ENCODE assay signal across 10 mouse cellular contexts in the genomic region with DNA sequence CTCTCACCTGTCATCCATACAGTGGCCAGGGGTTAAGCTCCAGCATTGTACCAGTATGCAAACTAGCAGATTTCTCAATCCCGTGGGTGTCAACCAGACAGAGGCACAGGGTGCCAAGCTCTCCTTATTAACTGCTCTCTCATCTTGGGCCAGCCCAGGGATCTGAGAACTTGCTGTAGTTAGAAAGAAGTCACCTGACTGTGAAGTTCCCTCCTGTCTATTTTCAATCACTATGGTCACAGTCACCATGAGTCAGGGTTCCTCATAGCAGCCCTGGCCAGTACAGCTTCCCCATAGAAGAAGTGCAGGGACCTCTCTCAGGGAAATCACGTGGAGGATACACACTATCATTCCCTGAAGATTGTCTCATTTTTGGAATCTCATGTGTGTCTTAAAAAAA.
DNase-seq lines count a peak whose midpoint lies in the region; ATAC-seq lines count a peak whose summit lies in the region.
"Had no signal": no experiment of that assay in that cellular context is flagged by ENCODE, and none has a peak within 500 bp of the region (broad histone marks: within the 10 kb centered on the region; RNA-seq: fewer than 3 reads in every experiment).

No protein-coding gene starts in this region.

- no peak overlapping the region for H3K4me2 ChIP-seq in midbrain, embryonic 14.5 days (ENCODE audit: low read length)
- H3K4me2 ChIP-seq in heart, embryonic 12.5 days, result no peak overlapping the region
- no peak overlapping the region for H3K4me2 ChIP-seq in neural tube, embryonic 15.5 days
- H3K4me2 ChIP-seq: embryonic facial prominence, embryonic 12.5 days had no signal

- peaks cover 9% of the 10 kb centered on the region for H3K36me3 ChIP-seq in midbrain, embryonic 10.5 days
- no peaks in the 10 kb centered on the region for H3K36me3 ChIP-seq in midbrain, embryonic 14.5 days (ENCODE audit: control insufficient read depth, insufficient read depth, low read length)
- no peaks in the 10 kb centered on the region for H3K36me3 ChIP-seq in heart, embryonic 12.5 days
- no peaks in the 10 kb centered on the region for H3K36me3 ChIP-seq in neural tube, embryonic 15.5 days
- H3K36me3 ChIP-seq: embryonic facial prominence, embryonic 12.5 days had no signal

- 67% methylated on average over 2 of the region's 2 CpGs for WGBS in midbrain, embryonic 10.5 days
- 47% methylated on average over 2 of the region's 2 CpGs for WGBS in midbrain, embryonic 14.5 days
- 35% methylated on average over 2 of the region's 2 CpGs for WGBS in heart, embryonic 12.5 days
- 57% methylated on average over 2 of the region's 2 CpGs for WGBS in neural tube, embryonic 15.5 days

- peaks cover 76% of the 10 kb centered on the region for H3K4me1 ChIP-seq in midbrain, embryonic 10.5 days
- H3K4me1 ChIP-seq in midbrain, embryonic 14.5 days (ENCODE audit: control insufficient read depth, insufficient read depth, low read length), result peaks cover 16% of the 10 kb centered on the region; the same call in 1 of the 2 replicates
- H3K4me1 ChIP-seq in heart, embryonic 12.5 days (replicated peaks), result peaks cover 44% of the 10 kb centered on the region
- H3K4me1 ChIP-seq in neural tube, embryonic 15.5 days, result peaks cover 33% of the 10 kb centered on the region

- ATAC-seq in midbrain, embryonic 14.5 days (ENCODE audit: low FRiP score, low TSS enrichment), result no peak
- ATAC-seq in heart, embryonic 12.5 days (ENCODE audit: insufficient number of reproducible peaks, low FRiP score), result peak; percentile 79
- peak; percentile 94 for ATAC-seq in monocyte, adult 5-6 weeks (replicated peaks; ENCODE audit: insufficient number of reproducible peaks, low FRiP score, low TSS enrichment, poor library complexity, severe bottlenecking)
- ATAC-seq in neural tube, embryonic 15.5 days (ENCODE audit: low FRiP score), result no peak

- H3K4me3 ChIP-seq in midbrain, embryonic 10.5 days, result no peak overlapping the region
- H3K4me3 ChIP-seq in midbrain, embryonic 14.5 days (replicated peaks; ENCODE audit: low read depth, low read length), result no peak overlapping the region
- H3K4me3 ChIP-seq in heart, embryonic 12.5 days, result no peak overlapping the region
- no peak overlapping the region for H3K4me3 ChIP-seq in neural tube, embryonic 15.5 days (replicated peaks)
- H3K4me3 ChIP-seq: embryonic facial prominence, embryonic 12.5 days had no signal

- intact Hi-C loops in gastrocnemius, postnatal 14 days (cut with DNase I; ENCODE audit: low total_unique reads), result no loop called here

- H3K27ac ChIP-seq in midbrain, embryonic 10.5 days (replicated peaks), result 0 out of 2 replicates have a peak overlapping the region, but pooled peaks have one; percentile 38
- H3K27ac ChIP-seq in midbrain, embryonic 14.5 days (replicated peaks; ENCODE audit: low read depth, low read length), result no peak overlapping the region
- H3K27ac ChIP-seq in heart, embryonic 12.5 days (ENCODE audit: poor library complexity, severe bottlenecking), result no peak overlapping the region
- H3K27ac ChIP-seq in neural tube, embryonic 15.5 days (replicated peaks), result no peak overlapping the region
- H3K27ac ChIP-seq: embryonic facial prominence, embryonic 12.5 days had no signal

- no peaks in the 10 kb centered on the region for H3K27me3 ChIP-seq in midbrain, embryonic 10.5 days (ENCODE audit: low read depth, poor library complexity, severe bottlenecking)
- no peaks in the 10 kb centered on the region for H3K27me3 ChIP-seq in midbrain, embryonic 14.5 days (ENCODE audit: control insufficient read depth, insufficient read depth, low read length)
- no peaks in the 10 kb centered on the region for H3K27me3 ChIP-seq in heart, embryonic 12.5 days (replicated peaks)
- no peaks in the 10 kb centered on the region for H3K27me3 ChIP-seq in neural tube, embryonic 15.5 days (replicated peaks)
- H3K27me3 ChIP-seq: embryonic facial prominence, embryonic 12.5 days had no signal

- DNase-seq in gastrocnemius, postnatal 25 days, result peak; percentile 25
- no peak for DNase-seq in gastrocnemius, postnatal 14 days
- no peak for DNase-seq in midbrain, embryonic 10.5 days (ENCODE audit: low spot score)
- DNase-seq in midbrain, embryonic 14.5 days, result no peak
- no peak for DNase-seq in ovary, postnatal 14 days (ENCODE audit: low spot score)
- DNase-seq: spleen, adult 18-20 months had no signal

- no peaks in the 10 kb centered on the region for H3K9me3 ChIP-seq in midbrain, embryonic 10.5 days (replicated peaks)
- H3K9me3 ChIP-seq in midbrain, embryonic 14.5 days (ENCODE audit: control insufficient read depth, low read length), result no peaks in the 10 kb centered on the region
- H3K9me3 ChIP-seq in heart, embryonic 12.5 days (replicated peaks), result no peaks in the 10 kb centered on the region
- no peaks in the 10 kb centered on the region for H3K9me3 ChIP-seq in neural tube, embryonic 15.5 days (replicated peaks)
- H3K9me3 ChIP-seq: embryonic facial prominence, embryonic 12.5 days had no signal

- no peak overlapping the region for H3K9ac ChIP-seq in midbrain, embryonic 14.5 days (replicated peaks; ENCODE audit: low read length)
- H3K9ac ChIP-seq in heart, embryonic 12.5 days, result no peak overlapping the region
- no peak overlapping the region for H3K9ac ChIP-seq in neural tube, embryonic 15.5 days (replicated peaks)
- H3K9ac ChIP-seq: embryonic facial prominence, embryonic 12.5 days had no signal

Comparison
In these comparisons a context has a peak if more than half of its experiments do, and no peak if none do; other contexts are left out.
1. ATAC-seq: peak in heart, embryonic 12.5 days (single experiment) and monocyte, adult 5-6 weeks (single experiment); none in midbrain, embryonic 14.5 days (single experiment) and neural tube, embryonic 15.5 days (single experiment).